Mouse (Mus musculus) spleen, adult 2 months (tissue): ENCODE measurements around the gene Dclk1.

Source experiments
- CTCF ChIP-seq: fragments of 200-500 bp; IDR thresholded peaks from 2 replicates; pipeline ENCODE4 v1.5.1; 2011; ENCODE audit warnings: mild to moderate bottlenecking, inconsistent platforms; ENCODE audit not compliant: insufficient read depth, insufficient read length, insufficient replicate concordance; ENCODE audit errors: extremely low read depth
- POLR2A ChIP-seq: fragments of 200-500 bp; IDR thresholded peaks from 2 replicates; pipeline ENCODE4 v1.6.1; 2011; ENCODE audit warnings: low read depth, low read length, inconsistent platforms

DNA sequence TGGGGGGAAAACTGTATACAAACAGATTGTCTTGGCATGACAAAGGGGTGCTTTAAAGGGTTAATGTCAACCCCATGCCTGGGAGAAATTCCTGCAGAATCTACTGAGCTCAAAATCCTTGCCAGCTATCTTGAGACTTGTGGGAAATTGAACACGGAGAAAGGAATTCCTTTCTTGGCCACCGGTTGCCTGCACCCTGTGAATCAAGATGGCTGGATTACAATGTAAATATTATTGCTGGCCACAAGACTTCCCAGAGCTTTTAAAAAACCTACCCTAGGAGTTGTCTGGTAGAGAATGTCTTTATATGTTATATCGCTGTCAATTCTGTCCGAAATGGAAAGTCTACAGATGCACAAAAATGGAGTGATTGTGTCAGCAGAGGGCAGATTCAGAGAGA, 28.4 kb upstream of the Dclk1 start:
- TF ChIP-seq CTCF (no peak), POLR2A (no peak)
